Comparison of ENCODE assay signal across 8 mouse cellular contexts in the genomic region with DNA sequence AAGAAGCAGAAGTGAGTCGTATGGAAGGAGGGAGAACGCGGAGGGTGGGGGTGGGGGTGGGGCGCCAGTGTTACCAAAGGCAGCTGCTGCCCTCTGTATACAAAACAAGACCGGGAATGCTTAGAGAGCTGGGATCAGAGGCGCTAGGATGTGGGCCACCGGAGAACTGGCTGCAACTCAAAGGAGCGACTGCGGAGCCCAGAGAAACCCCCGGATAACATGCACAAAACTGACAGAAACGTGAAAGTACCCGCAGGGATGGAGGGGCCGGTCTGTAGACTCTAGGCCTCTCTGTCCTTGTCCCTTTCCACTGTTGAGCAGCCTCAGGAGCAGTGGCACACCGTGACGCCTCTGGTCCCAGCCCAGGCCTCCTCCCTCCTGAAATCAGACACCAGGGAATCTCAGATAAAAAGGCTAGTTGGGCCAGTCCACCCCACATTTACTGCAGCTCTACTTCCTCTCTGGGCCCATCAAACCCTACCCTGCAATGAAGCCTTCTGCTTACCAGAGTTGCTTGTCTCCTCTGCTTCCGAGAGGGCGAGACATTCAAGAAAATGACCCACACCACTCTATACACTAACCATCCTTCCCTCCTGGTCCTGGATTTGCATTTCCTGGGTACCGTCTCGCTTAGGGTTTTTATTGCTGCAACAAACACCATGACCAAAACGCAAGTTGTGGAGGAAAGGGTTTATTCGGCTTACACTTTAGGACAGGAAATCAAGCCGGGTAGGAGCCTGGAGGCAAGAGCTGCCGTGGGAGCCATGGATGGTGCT. TPM values are rescaled to one million over a fixed set of nuclear protein-coding genes. Genes with fewer than 3 reads are reported as not detected.
DNase-seq lines count a peak whose midpoint lies in the region; ATAC-seq lines count a peak whose summit lies in the region.

No protein-coding gene starts in this region.

- no peak for DNase-seq in heart, adult 9 months (ENCODE audit: low spot score in 2 of 2)
- peak; percentile 60 for DNase-seq in midbrain, embryonic 14.5 days
- no peak for DNase-seq in spleen, postnatal 10 days (ENCODE audit: low spot score in 2 of 2)

- no peaks in the 10 kb centered on the region for H3K36me3 ChIP-seq in heart, embryonic 13.5 days
- H3K36me3 ChIP-seq in hindbrain, embryonic 12.5 days: no peaks in the 10 kb centered on the region
- H3K36me3 ChIP-seq in midbrain, embryonic 14.5 days (ENCODE audit: control insufficient read depth, insufficient read depth, low read length): no peaks in the 10 kb centered on the region

- no peak; the same call in 1 of the 2 replicates for ATAC-seq in heart, embryonic 13.5 days (ENCODE audit: extremely low read depth, insufficient number of reproducible peaks, low FRiP score, low TSS enrichment)
- peak; percentile 51; the same call in 1 of the 2 replicates for ATAC-seq in hindbrain, embryonic 12.5 days (ENCODE audit: low FRiP score)
- no peak for ATAC-seq in midbrain, embryonic 14.5 days (ENCODE audit: low FRiP score, low TSS enrichment)
- no peak for ATAC-seq in megakaryocyte, adult 5-6 weeks (ENCODE audit: poor library complexity, severe bottlenecking)
- ATAC-seq in erythroblast, adult 5-6 weeks (replicated peaks; ENCODE audit: low FRiP score, poor library complexity, severe bottlenecking): no peak

- peak overlapping the region; percentile 84 for H3K27ac ChIP-seq in heart, embryonic 13.5 days (replicated peaks)
- H3K27ac ChIP-seq in brown adipose tissue, adult 24 weeks (replicated peaks; ENCODE audit: low read depth, low read length): peak overlapping the region; percentile 31; the same call in 1 of the 2 replicates
- peak overlapping the region; percentile 75 for H3K27ac ChIP-seq in hindbrain, embryonic 12.5 days
- H3K27ac ChIP-seq in midbrain, embryonic 14.5 days (replicated peaks; ENCODE audit: low read depth, low read length): 0 out of 2 replicates have a peak overlapping the region, but pooled peaks have one; percentile 20

- no peaks in the 10 kb centered on the region for H3K27me3 ChIP-seq in heart, embryonic 13.5 days (replicated peaks)
- H3K27me3 ChIP-seq in hindbrain, embryonic 12.5 days: no peaks in the 10 kb centered on the region
- H3K27me3 ChIP-seq in midbrain, embryonic 14.5 days (ENCODE audit: control insufficient read depth, insufficient read depth, low read length): no peaks in the 10 kb centered on the region

- peak overlapping the region; percentile 69 for H3K9ac ChIP-seq in heart, embryonic 13.5 days
- H3K9ac ChIP-seq in hindbrain, embryonic 12.5 days: peak overlapping the region; percentile 36; the same call in 1 of the 2 replicates
- no peak overlapping the region for H3K9ac ChIP-seq in midbrain, embryonic 14.5 days (replicated peaks; ENCODE audit: low read length)

- no peaks in the 10 kb centered on the region for H3K9me3 ChIP-seq in heart, embryonic 13.5 days
- no peaks in the 10 kb centered on the region for H3K9me3 ChIP-seq in hindbrain, embryonic 12.5 days (replicated peaks)
- H3K9me3 ChIP-seq in midbrain, embryonic 14.5 days (ENCODE audit: control insufficient read depth, low read length): no peaks in the 10 kb centered on the region

- H3K4me2 ChIP-seq in heart, embryonic 13.5 days: peak overlapping the region; percentile 55
- peak overlapping the region; percentile 28 for H3K4me2 ChIP-seq in hindbrain, embryonic 12.5 days (replicated peaks)
- H3K4me2 ChIP-seq in midbrain, embryonic 14.5 days (ENCODE audit: low read length): no peak overlapping the region

- no peak overlapping the region for H3K4me3 ChIP-seq in heart, embryonic 13.5 days
- no peak overlapping the region for H3K4me3 ChIP-seq in brown adipose tissue, adult 24 weeks (ENCODE audit: insufficient read depth, low read depth, low read length)
- H3K4me3 ChIP-seq in hindbrain, embryonic 12.5 days: no peak overlapping the region
- H3K4me3 ChIP-seq in midbrain, embryonic 14.5 days (replicated peaks; ENCODE audit: low read depth, low read length): no peak overlapping the region

- 17% methylated on average over 23 of the region's 23 CpGs for WGBS in heart, embryonic 13.5 days
- 9% methylated on average over 23 of the region's 23 CpGs for WGBS in hindbrain, embryonic 12.5 days
- WGBS in midbrain, embryonic 14.5 days: 14% methylated on average over 23 of the region's 23 CpGs

- H3K4me1 ChIP-seq in heart, embryonic 13.5 days: peaks cover 55% of the 10 kb centered on the region
- peaks cover 2% of the 10 kb centered on the region; the same call in 1 of the 2 replicates for H3K4me1 ChIP-seq in brown adipose tissue, adult 24 weeks (ENCODE audit: control insufficient read depth, insufficient read depth, insufficient read length, low read length)
- H3K4me1 ChIP-seq in hindbrain, embryonic 12.5 days: peaks cover 30% of the 10 kb centered on the region
- peaks cover 6% of the 10 kb centered on the region for H3K4me1 ChIP-seq in midbrain, embryonic 14.5 days (ENCODE audit: control insufficient read depth, insufficient read depth, low read length)

RNA-seq across cellular contexts. Expression of gene Zmynd8, which starts 1.7 kb away (rescaled TPM):
- 41.5 and 42.4 TPM in 2 replicates for polyA plus RNA-seq in heart, embryonic 13.5 days (2015; fragmentation: Nextera tagmentation; extraction: Ambion mirVana)
- polyA plus RNA-seq in brown adipose tissue, adult 24 weeks (2012; ENCODE audit: insufficient read depth, insufficient read length, missing spikeins): 6.7 and 17.9 TPM in 2 replicates
- polyA plus RNA-seq in hindbrain, embryonic 12.5 days (2016; fragmentation: Nextera tagmentation; extraction: Ambion mirVana): 71.8 and 72.1 TPM in 2 replicates
- polyA plus RNA-seq in midbrain, embryonic 14.5 days (2014; fragmentation: Nextera tagmentation; extraction: Ambion mirVana): 64.4 and 67.8 TPM in 2 replicates
- total RNA-seq in megakaryocyte, adult 5-6 weeks (2015): 26.9 and 37.5 TPM in 2 replicates
- 26.7 and 28.3 TPM in 2 replicates for total RNA-seq in megakaryocyte, adult 5-6 weeks (2017)
- total RNA-seq in erythroblast, adult 5-6 weeks (2015; ENCODE audit: low replicate concordance): 60.1 and 81.1 TPM in 2 replicates
- total RNA-seq in erythroblast, adult 5-6 weeks (2017; ENCODE audit: low replicate concordance): 83.9 and 95.3 TPM in 2 replicates

Comparison
In these comparisons a context has a peak if more than half of its experiments do, and no peak if none do; other contexts are left out.
1. H3K27ac ChIP-seq: peak in every context shown above with its lines; median percentile 84 in heart, embryonic 13.5 days; 75 in hindbrain, embryonic 12.5 days; 31 in brown adipose tissue, adult 24 weeks; 20 in midbrain, embryonic 14.5 days.